Mouse (Mus musculus) embryonic facial prominence, embryonic 15.5 days (tissue): ENCODE results near the gene Shisal2b. TPM values are rescaled to one million over a fixed set of nuclear protein-coding genes. Genes with fewer than 3 reads are reported as not detected.
A peak's percentile ranks its signal among the peaks of the same experiment; 100 is the strongest.
"Not testable (repeated sequence)": the region's sequence is repeated elsewhere in the genome, so short reads cannot be mapped to it uniquely, and the experiment has no call there.

Source experiments
- ATAC-seq: fragments of 200-750 bp; cut with Nextera tagmentation; 2 replicates; pipeline ENCODE4 v1.8.0; 2017; ENCODE audit warnings: low read depth, moderate TSS enrichment; ENCODE audit not compliant: insufficient number of reproducible peaks, low FRiP score, low TSS enrichment
- H3K27ac ChIP-seq: fragments of 300-500 bp; sonication (generic); replicated peaks from 2 replicates; pipeline ENCODE4 v1.5.1; 2015; ENCODE audit warnings: mild to moderate bottlenecking, inconsistent platforms
- H3K27me3 ChIP-seq: fragments of 300-500 bp; sonication (generic); 2 replicates; pipeline ENCODE4 v1.6.1; 2015; ENCODE audit warnings: inconsistent platforms
- H3K36me3 ChIP-seq: fragments of 300-500 bp; sonication (generic); 2 replicates; pipeline ENCODE4 v1.6.1; 2015; ENCODE audit warnings: mild to moderate bottlenecking, inconsistent platforms
- H3K4me1 ChIP-seq: fragments of 300-500 bp; sonication (generic); 2 replicates; pipeline ENCODE4 v1.6.1; 2015; ENCODE audit warnings: inconsistent platforms
- H3K4me2 ChIP-seq: fragments of 300-500 bp; sonication (generic); replicated peaks from 2 replicates; pipeline ENCODE4 v1.6.1; 2015; ENCODE audit warnings: mild to moderate bottlenecking, inconsistent platforms
- H3K4me3 ChIP-seq: fragments of 300-500 bp; sonication (generic); replicated peaks from 2 replicates; pipeline ENCODE4 v1.5.1; 2015; ENCODE audit warnings: mild to moderate bottlenecking, inconsistent platforms
- H3K9ac ChIP-seq: fragments of 300-500 bp; sonication (generic); 2 replicates; pipeline ENCODE4 v1.6.1; 2015; ENCODE audit warnings: inconsistent platforms
- H3K9me3 ChIP-seq: fragments of 300-500 bp; sonication (generic); replicated peaks from 2 replicates; pipeline ENCODE4 v1.6.1; 2016; ENCODE audit warnings: inconsistent platforms
- WGBS: fragments of 180-500 bp; shearing (Covaris S2); methylation state at CpG from one replicate; pipeline ENCODE4 v1.1.7; 2015; 5-methylcytosine and 5-hydroxymethylcytosine counted together
- polyA plus RNA-seq: library from polyadenylated mRNA; unstranded; fragments of >200 nt; fragmentation: Nextera tagmentation; extraction: Ambion mirVana; gene quantifications from 2 replicates; pipeline ENCODE4 v1.2.1, GENCODE M21; 2015

The Shisal2b gene
- 0.25 and 0.35 TPM in 2 replicates for polyA plus RNA-seq

- Histone ChIP-seq H3K9ac (peak within 1 kb of the TSS; percentile 42), H3K4me1 (peaks cover 11% of the 10 kb centered on the region; the same call in 1 of the 2 replicates), H3K27ac (no peak within 1 kb of the TSS), H3K27me3 (no peaks in the 10 kb centered on the region), H3K36me3 (no peaks in the 10 kb centered on the region), H3K4me3 (peak within 1 kb of the TSS; percentile 49), H3K9me3 (no peaks in the 10 kb centered on the region), H3K4me2 (peak within 1 kb of the TSS; percentile 97)
- 4% methylated on average over 38 of the region's 38 CpGs for WGBS
- ATAC-seq, result peak; percentile 85
Measured at GRCm38 (mm10) chr13:104863127-104863979, at the start of gene Shisal2b. TSS of gene Shisal2b (minus strand) at chr13:104863893.

GRCm38 (mm10) chr13:104911626-104912025, 47.9 kb upstream of the Shisal2b start:
- WGBS, result 70% methylated on average over 5 of the region's 5 CpGs
- not testable (repeated sequence) for H3K9me3 ChIP-seq

GRCm38 (mm10) chr13:104911006-104911405, 47.3 kb upstream of the Shisal2b start:
- WGBS, result 91% methylated on average over 1 of the region's 1 CpGs
- H3K36me3 ChIP-seq, H3K9me3 ChIP-seq, H3K4me3 ChIP-seq, H3K27ac ChIP-seq, H3K4me2 ChIP-seq, H3K4me1 ChIP-seq, H3K9ac ChIP-seq, H3K27me3 ChIP-seq, ATAC-seq: not testable (repeated sequence)

More at GRCm38 (mm10) chr13:104911626-104912025, 47.9 kb upstream of the Shisal2b start:
- H3K27ac ChIP-seq, H3K9ac ChIP-seq, ATAC-seq, H3K4me3 ChIP-seq, H3K27me3 ChIP-seq, H3K4me1 ChIP-seq, H3K36me3 ChIP-seq, H3K4me2 ChIP-seq: not testable (repeated sequence)

- Histone ChIP-seq H3K27ac (no peak overlapping the region), H3K36me3 (no peaks in the 10 kb centered on the region), H3K9ac (no peak overlapping the region), H3K27me3 (no peaks in the 10 kb centered on the region), H3K4me3 (no peak overlapping the region), H3K9me3 (no peaks in the 10 kb centered on the region), H3K4me1 (no peaks in the 10 kb centered on the region), H3K4me2 (no peak overlapping the region)
- 47% methylated on average over 7 of the region's 7 CpGs for WGBS
- ATAC-seq, result no peak
Measured at GRCm38 (mm10) chr13:104908691-104909090, 45.0 kb upstream of the Shisal2b start.

- Histone ChIP-seq H3K4me1 (no peaks in the 10 kb centered on the region), H3K36me3 (no peaks in the 10 kb centered on the region), H3K9ac (no peak overlapping the region), H3K9me3 (no peaks in the 10 kb centered on the region), H3K27ac (no peak overlapping the region), H3K4me2 (no peak overlapping the region), H3K27me3 (no peaks in the 10 kb centered on the region), H3K4me3 (no peak overlapping the region)
- WGBS, result 94% methylated on average over 1 of the region's 1 CpGs
- no peak for ATAC-seq
Measured at GRCm38 (mm10) chr13:104894771-104895170, 31.1 kb upstream of the Shisal2b start.

GRCm38 (mm10) chr13:104892337-104892736, 28.6 kb upstream of the Shisal2b start:
- Histone ChIP-seq H3K27ac (no peak overlapping the region), H3K4me1 (no peaks in the 10 kb centered on the region), H3K4me3 (no peak overlapping the region), H3K36me3 (no peaks in the 10 kb centered on the region), H3K9ac (no peak overlapping the region), H3K9me3 (no peaks in the 10 kb centered on the region), H3K27me3 (no peaks in the 10 kb centered on the region), H3K4me2 (no peak overlapping the region)
- WGBS, result 40% methylated on average over 4 of the region's 4 CpGs
- ATAC-seq, result no peak

GRCm38 (mm10) chr13:104886308-104887032, 22.8 kb upstream of the Shisal2b start:
- H3K4me2 ChIP-seq, result no peak overlapping the region
- H3K36me3 ChIP-seq, result no peaks in the 10 kb centered on the region
- no peaks in the 10 kb centered on the region for H3K9me3 ChIP-seq
- no peaks in the 10 kb centered on the region for H3K27me3 ChIP-seq
- H3K4me1 ChIP-seq, result no peaks in the 10 kb centered on the region
- H3K4me3 ChIP-seq, result no peak overlapping the region
- H3K27ac ChIP-seq, result no peak overlapping the region
- no peak overlapping the region for H3K9ac ChIP-seq
- 68% methylated on average over 8 of the region's 8 CpGs for WGBS
- no peak for ATAC-seq

- Histone ChIP-seq H3K36me3 (no peaks in the 10 kb centered on the region), H3K9me3 (no peaks in the 10 kb centered on the region), H3K4me2 (no peak overlapping the region), H3K4me1 (no peaks in the 10 kb centered on the region), H3K27me3 (no peaks in the 10 kb centered on the region), H3K9ac (no peak overlapping the region), H3K27ac (no peak overlapping the region), H3K4me3 (no peak overlapping the region)
- 33% methylated on average over 16 of the region's 16 CpGs for WGBS
- ATAC-seq, result no peak
Measured at GRCm38 (mm10) chr13:104883566-104884249, 20.0 kb upstream of the Shisal2b start.

- 77% methylated on average over 4 of the region's 4 CpGs for WGBS
- no peaks in the 10 kb centered on the region for H3K27me3 ChIP-seq
- no peaks in the 10 kb centered on the region for H3K9me3 ChIP-seq
- no peak overlapping the region for H3K27ac ChIP-seq
- H3K4me2 ChIP-seq, result no peak overlapping the region
- H3K4me3 ChIP-seq, result no peak overlapping the region
- ATAC-seq, result no peak
- no peak overlapping the region for H3K9ac ChIP-seq
- no peaks in the 10 kb centered on the region for H3K4me1 ChIP-seq
- H3K36me3 ChIP-seq, result no peaks in the 10 kb centered on the region
Measured at GRCm38 (mm10) chr13:104878508-104878907, 14.8 kb upstream of the Shisal2b start.

GRCm38 (mm10) chr13:104869907-104870306, 6.2 kb upstream of the Shisal2b start:
- Histone ChIP-seq H3K9me3 (no peaks in the 10 kb centered on the region), H3K4me1 (no peaks in the 10 kb centered on the region), H3K9ac (no peak overlapping the region), H3K4me3 (no peak overlapping the region), H3K27ac (no peak overlapping the region), H3K4me2 (no peak overlapping the region), H3K36me3 (no peaks in the 10 kb centered on the region), H3K27me3 (no peaks in the 10 kb centered on the region)
- 85% methylated on average over 2 of the region's 2 CpGs for whole genome bisulfite sequencing
- no peak for ATAC-seq

- ATAC-seq, result no peak
- no peaks in the 10 kb centered on the region for H3K27me3 ChIP-seq
- H3K9ac ChIP-seq, result no peak overlapping the region
- H3K4me1 ChIP-seq, result peaks cover 11% of the 10 kb centered on the region; the same call in 1 of the 2 replicates
- no peak overlapping the region for H3K4me2 ChIP-seq
- H3K36me3 ChIP-seq, result no peaks in the 10 kb centered on the region
- WGBS, result 68% methylated on average over 5 of the region's 5 CpGs
- no peak overlapping the region for H3K27ac ChIP-seq
- H3K9me3 ChIP-seq, result no peaks in the 10 kb centered on the region
- H3K4me3 ChIP-seq, result no peak overlapping the region
Measured at GRCm38 (mm10) chr13:104866726-104867125, 3.0 kb upstream of the Shisal2b start.
